Mouse (Mus musculus) mouse trophoblast stem cell (cell line): ENCODE data around the gene Zfp804b.
"Not testable (repeated sequence)": the region's sequence is repeated elsewhere in the genome, so short reads cannot be mapped to it uniquely, and the experiment has no call there.

Experiments used
- in situ Hi-C, 2 experiments: fragments of 300-500 bp; cut with MseI, MboI; formaldehyde crosslinking; loops; 2 replicates in 1 of 2; 3 replicates in 1 of 2; pipeline ENCODE4 v1.15.1; 2025

Gene Zfp804b

DNA sequence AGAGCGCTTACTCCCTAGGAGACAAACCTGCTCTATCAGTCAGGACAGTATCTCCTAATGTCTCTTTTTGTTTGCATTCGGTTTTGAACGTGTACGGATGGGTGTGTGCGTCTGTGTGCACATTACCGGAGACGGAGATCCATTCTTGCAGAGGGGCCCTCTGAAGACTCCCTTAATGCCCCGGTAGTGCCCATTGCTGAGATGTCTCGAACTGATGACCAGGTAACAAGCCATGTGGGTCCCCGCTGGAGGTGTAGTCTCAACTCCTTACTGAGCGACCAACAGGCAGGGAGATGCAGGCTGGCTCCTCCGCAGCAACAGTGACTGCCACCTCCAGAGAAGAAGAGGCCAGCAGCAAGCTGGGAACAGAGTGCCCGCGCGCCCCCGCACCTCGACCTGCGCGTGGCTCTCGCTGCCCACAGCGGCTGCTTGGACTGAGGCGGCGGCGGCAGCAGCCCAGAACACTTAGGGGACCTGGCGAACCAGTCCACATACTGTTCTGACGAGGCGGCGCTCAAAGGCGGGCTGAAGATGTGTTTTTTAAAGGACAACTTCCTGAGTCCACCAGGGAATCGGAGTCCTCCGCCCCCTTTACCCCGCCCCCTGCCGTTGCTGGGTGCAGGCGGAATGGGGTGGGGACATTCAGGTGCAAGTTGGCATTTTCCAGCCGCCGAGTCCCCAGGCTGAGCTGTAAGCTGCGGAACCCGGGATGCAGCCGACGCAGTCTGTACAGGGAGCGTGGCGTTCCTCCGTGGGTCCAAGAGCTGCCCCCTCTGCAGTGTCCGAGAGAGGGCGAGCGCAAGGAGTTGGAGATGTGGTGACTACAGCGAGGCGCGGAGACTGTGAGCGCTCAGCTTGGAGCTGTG, at the start of gene Zfp804b:
Gene Zfp804b, minus strand, starts transcription at position 612 of the 866 bp plus-strand sequence.
- in situ Hi-C loops: no loop called here

DNA sequence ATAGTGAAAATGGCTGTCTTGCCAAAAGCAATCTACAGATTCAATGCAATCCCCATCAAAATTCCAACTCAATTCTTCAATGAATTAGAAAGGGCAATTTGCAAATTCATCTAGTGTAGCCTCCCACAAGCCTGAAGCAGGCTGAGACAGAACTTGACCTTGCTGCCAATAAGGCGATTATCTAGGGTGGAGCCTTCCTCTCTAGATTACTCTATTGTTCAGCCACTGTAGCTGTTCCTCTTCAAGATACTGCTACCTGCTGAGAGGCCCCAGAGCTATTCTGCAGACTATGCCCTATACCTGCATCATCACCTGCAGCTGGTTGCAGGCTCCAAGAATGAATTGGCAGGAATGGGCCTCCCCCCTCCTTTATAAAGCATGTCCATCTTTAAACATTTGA, 20.1 kb upstream of the Zfp804b start:
- in situ Hi-C loops: not testable (repeated sequence)

DNA sequence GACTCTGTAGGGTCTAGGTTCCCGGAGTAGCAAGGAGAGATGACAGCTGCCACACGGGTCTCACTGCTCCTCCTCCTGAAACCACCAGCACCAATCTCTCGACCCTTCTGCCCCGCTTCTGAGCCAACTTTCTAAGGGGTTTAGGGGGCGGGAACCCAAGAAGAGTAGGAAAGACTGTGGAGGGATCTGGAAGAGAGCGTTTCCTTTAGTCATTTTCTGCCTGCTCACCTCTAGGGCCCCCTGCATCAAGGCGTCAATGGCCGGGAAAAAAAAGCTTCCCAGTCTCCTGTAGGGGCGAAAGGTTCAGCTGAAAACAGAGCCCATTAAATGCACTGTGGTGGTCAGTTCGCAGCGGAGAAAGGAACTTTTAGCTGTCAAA, 444 bp upstream of the Zfp804b start:
- in situ Hi-C loops: no loop called here

DNA sequence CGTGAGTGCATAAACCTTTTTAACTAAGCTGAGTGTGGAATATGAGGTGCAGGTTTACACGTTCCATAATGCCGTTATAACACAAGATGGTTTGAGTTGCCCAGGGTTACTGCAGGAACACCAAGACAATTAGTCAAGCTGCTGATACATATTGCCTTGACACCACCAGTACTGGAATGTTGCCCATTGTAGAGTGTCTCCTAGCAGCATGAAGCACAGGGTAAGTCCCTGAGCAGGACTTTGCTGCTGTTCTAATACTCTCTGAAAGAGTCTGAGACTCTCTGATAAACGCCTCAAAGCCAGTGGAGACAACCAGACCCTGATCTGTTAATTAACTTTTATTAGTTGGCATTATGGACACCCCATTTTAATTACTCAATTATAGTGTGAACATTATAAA, 19.0 kb downstream of the Zfp804b start:
- in situ Hi-C loops: no loop called here

DNA sequence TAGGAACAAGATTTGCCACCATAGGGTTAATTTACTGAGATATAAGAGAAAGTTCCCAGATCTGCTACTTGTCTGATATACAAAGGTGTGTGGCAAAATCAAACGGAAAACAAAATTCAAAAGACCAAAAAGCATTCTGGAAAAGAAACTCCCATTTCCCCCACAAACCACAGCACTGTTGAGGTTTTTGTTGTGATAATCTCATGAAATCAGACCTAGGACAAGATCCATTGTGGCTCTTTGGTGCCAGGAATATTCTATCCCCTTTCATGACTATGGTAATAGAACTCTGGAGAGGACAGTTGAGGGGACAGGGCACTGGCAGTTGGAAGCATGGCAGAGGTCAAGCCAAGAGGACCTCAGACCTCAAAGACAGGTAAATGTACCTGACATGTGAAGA, 40.7 kb downstream of the Zfp804b start, which contains the start of gene Tex47:
Gene Tex47, plus strand, starts transcription at position 301 of the 400 bp plus-strand sequence.
- in situ Hi-C loops: no loop called here

DNA sequence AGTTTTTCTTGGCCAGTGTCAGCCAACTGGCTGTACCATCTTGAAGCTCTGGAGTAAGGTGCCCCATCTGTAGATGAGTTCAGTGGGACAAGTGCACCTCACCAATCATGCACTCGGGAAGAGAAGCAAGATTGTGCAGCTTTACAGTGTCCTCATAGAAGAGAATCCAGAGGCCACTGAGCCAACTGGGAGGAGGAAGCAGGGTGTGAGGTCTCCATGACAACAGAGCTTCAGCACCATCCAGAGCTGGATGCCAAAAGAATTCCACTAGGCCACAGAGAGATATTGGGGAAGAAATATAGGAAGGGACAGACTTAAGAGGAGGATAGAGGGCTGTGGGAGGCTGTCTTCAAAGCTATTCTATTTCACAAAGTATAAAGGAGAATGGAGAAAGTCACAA, 41.6 kb downstream of the Zfp804b start:
- in situ Hi-C loops: no loop called here

DNA sequence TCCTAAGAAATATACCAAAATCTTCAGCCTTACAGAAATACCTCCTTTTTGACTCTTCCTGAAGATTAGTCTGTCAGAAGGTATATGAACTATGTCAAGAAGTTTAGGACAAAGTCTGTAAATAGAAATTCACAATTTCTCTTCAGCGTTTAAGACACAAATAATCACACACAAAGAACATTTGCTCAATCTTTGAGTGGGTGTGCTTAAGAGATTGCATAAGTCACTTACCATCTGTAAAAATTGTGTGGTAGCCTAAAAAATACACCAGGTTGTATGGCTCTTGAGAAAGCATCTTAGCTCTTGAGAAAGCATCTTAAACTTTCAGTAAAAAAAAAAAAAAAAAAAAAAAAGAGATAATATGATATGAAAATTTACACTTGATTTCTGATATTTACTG, 60.2 kb downstream of the Zfp804b start:
- in situ Hi-C loops: no loop called here

DNA sequence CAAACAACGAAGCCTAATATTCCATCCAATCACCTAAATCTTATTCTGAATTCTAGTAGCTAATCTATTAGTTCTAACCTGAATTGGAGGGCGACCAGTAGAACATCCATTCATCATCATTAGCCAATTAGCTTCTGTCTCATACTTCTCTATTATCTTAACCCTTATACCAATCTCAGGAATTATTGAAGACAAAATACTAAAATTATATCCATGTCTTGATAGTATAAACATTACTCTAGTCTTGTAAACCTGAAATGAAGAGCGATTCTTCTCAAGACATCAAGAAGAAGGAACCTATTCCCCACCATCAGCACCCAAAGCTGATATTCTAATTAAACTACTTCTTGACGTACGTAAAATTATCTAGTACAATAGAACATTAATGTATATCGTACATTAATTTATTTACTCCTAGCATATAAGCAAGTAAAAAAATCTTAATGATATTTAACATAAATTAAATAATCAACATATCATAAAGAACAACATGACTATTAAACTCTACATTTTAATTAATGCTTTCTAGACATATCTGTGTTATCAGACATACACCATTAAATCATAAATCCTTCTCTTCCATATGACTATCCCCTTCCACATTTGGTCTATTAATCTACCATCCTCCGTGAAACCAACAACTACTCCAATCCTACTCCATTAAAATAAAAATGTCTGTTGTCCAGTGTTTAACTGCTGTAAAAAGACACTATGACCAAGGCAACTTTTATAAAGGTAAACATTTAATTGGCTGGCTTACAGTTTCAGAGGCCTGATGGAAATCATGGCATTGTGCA, 67.7 kb downstream of the Zfp804b start:
- in situ Hi-C loops: no loop called here

DNA sequence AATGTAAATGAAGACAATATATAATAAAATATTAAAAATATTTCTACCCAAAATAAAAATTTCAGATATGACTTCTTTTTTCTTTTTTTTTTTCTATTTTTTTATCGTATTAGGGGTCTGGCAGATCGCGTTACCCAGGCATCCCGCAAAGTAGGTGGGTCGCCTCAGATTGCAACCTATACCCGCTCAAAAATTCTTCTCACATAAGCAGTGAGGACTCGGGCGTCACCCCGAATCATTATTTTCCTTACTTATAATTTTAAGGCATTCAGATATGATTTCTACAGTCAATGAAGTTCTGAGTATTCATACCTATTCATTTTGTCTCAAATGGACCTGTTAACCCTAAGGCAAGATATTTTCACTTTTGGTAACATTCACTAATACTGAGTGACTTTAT, 167.0 kb downstream of the Zfp804b start:
- in situ Hi-C loops: no loop called here

DNA sequence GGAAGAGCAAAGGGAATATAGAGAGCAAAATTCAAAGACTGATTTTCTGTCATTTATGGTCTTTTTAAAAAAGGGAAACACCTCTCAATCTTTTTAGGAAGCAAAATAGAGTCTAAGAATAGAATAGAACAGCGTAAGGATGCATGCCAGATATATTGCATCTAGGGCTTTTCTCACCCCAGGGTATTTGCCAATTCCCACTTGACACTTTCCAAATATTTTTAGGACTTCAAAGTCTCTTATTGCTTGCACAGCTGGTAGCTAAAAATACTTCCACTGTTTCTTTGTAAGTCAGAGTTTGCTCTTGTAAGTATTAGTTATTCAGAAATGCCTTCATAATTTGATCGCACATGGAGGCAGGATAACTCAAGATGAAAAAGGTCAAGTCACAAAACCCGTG, 204.9 kb downstream of the Zfp804b start:
- in situ Hi-C loops: no loop called here

DNA sequence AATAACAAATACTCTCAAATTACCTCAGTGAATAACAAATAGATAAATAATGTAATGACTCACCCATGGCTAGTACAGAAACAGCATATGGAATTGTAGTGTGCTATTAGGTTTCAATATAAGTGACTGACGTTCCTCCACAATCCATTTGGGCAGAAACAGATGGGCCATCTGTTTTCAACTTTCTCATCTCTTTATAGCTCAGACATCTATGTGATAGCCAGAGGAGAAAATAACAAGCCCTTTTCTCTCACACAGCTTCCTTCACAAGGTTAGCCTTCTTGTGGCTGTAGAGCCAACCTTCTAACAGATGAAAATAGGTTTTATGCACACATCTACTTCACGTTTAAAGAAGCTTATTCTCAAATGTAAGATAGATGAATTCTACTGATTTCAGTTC, 242.2 kb downstream of the Zfp804b start:
- in situ Hi-C loops: no loop called here

DNA sequence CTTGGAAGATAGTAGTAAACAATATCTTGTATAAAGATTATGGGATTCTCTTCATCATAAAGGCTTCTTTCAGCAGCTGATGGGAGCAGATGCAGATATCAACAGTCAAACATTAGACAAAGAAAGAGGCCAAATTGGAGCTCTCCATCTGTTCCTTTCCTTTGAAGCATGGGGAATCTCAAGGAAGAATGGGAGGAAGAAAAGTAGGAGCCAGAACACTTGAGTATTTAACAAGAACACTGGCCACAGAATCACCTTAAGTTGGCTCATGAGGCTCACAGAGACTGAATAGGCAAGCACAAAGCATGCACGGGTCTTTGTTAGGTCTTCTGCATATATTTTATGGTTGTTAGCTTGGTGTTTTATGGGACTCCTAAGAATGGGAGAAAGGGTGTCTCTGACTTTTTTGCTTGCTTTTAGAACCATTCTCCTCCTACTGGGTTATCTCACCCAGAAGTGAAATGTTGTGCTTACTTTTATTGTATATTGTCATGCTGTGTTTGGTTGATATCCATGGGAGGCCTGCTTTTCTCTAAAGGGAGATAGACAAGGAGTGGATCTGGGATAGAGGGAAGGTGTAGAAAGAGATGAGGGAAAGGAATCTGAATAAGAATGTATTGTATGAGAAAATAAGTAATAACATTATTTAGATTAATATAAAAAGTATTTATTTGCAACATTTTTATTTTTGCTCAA, 270.5 kb downstream of the Zfp804b start:
- in situ Hi-C loops: no loop called here

DNA sequence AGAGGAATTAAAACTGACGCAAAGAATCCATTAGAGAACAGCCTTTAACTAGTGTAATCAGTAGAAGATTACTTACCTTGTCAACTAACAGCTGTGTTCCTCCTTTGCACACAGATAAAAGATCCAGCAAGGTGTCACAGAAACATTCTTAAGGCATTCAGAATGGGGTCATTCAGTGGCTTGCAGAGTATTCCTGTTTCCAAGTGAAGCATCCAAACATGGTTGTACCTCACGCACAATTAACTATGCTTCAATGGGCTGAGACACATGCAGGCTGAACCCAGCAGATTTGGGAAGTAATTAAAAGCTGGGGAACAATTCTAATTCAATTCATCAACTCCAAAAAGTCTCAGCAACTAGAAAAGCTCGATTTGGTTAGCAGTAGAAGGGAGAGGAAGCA, 337.1 kb downstream of the Zfp804b start:
- in situ Hi-C loops: no loop called here

DNA sequence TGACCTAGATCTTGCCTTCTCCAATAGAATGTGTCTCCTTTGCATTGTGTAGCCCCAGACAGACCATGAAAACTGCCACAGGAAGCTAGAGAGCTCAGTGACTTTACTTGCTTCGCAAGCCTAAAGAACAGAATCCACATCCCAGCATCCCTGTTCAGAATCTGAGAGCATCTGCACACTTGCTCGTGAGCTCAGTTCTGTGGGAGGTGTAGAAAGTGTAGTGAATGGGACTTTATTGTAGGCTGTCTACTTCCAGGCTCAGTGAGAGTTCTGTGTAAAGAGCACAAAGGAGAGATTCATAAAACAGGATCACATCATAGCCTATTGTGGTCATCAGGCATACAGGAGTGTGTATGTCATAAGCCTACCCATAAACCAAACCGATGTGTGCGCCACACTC, 360.6 kb downstream of the Zfp804b start:
- in situ Hi-C loops: no loop called here

DNA sequence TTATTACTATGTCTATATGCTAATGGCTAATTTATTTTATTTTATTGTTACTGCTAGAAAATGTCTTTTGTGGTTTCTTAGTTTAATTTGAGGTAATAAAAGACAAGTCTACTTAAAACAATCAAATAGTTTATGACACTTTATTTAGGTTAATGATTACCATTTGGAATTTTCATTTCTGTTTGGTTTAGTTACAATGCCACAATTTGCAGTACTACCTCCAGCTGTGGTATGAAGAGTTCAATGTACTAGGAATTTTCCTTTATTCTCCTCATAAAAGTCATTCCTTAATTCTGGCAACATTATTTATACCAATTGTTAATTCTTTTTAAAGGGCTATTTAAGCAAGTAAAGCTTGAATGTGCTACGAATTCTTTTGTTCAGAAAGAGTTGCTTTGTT, 409.7 kb downstream of the Zfp804b start:
- in situ Hi-C loops: no loop called here

DNA sequence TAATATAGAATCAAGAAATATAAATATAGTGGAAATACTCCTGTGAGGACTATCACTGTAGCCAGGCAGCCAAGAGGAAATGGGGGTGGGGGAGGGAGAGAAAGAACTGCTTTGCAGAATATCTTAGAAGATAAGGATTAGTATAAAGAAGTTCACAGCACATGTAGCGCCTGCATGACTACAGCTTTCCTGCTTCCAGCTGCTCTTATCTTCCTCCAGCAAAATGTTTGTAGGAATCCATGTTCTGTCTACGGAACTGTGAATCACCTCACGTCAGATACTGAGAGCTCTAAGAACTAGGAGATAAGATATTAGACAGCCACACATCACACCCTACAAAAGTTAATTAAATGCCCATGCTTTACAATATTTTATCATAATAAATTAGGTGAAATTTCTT, 433.3 kb downstream of the Zfp804b start:
- in situ Hi-C loops: no loop called here

DNA sequence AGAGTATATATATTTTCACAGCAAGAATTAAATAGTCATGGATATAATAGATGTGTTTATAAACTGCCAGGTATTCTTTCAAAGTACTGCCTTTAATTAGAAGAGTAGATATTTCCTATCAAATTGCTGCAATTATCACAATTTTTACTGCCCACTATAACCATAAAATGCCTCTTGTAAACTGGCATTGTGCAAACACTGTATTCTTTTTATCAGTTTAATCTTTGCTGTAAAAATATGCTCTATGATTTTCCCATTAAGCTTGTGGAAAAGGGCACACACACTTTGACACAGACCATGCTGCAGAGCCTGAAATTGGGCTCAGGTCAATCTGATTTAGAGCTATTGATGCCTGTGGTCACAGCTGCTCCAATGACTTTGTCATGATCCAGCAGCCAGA, 463.2 kb downstream of the Zfp804b start:
- in situ Hi-C loops: no loop called here

DNA sequence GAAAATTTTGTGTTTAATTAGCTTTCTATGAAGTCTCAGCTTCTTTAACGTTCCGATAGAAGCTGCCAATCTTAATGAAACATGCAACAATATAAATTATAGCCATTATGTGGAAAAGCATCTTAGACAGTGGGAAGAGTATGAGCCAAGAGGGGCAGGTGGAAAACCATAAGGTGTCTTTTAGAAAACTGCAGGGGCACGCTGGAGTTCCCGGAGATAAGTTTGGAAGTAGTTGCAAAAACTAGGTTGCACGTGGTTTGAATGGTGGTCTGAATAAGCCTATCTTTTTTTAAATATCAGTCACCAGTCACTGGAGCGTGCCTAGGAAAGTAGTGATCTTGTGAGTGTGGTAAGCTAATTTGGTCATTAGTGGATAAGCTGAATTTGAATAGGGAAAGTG, 473.0 kb downstream of the Zfp804b start:
- in situ Hi-C loops: no loop called here

DNA sequence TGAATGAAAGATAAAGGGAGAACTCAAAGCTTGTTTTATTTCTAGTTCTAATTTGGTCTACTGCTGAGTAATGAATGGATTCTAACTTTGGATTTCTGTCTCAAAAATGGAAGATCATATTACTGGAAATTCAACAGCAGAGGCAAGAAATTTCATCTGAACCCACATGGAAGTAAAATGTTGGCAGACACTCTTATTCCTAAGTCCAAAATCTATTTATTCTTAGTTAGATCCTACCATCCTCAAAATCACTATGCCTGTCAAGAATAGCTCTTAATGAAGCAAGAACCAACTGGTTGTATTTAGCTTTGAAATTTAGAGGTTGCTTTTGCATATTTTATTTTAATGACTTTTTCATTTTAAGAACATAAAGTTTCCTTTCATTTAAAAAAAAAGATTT, 473.6 kb downstream of the Zfp804b start:
- in situ Hi-C loops: no loop called here

DNA sequence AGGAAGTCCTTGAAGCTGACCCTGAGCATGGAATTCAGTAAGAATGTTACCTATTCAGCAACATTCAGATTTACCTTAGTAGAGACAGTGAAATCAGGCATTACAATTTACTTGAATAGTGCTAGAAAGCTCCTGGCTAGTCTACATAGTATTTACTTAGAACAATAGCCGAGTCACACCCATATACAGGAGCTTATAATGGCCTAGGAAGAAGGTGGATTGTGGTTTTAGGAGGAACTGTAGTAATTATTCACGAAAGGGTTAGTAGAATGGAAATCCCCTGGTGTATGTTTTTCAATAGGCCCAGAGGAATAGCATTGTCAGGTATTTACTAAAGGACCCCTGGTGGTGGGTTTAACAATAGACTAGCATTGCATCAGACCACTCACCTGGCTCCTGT, 549.2 kb downstream of the Zfp804b start:
- in situ Hi-C loops: no loop called here

DNA sequence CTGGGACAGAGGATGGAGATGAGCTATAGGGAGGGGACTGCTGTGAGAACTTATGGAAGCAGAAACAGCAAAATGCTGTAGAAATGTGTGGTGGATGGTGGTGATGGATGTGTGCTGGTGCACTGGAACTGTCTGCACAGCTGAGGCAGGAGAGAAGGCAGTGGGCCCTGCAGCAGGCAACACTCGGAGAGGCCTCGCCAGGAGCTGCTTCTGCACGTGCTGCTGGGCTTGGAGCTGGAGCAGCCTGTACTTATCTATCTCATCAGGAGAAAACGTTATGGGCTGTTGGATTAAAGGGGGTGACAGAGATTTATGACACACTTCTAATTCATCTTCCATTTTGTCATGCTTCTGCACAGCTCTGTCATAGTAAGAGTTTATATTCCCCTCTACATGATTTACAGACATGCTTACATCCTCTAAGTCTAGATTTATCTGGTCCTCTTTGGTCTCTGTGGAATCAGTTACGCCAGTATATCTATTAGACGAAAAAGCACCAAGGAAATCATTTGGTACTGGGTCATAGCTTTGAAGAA, 575.1 kb downstream of the Zfp804b start:
- in situ Hi-C loops: no loop called here
